Comparison of ENCODE assay signal across 10 mouse cellular contexts in the genomic region with DNA sequence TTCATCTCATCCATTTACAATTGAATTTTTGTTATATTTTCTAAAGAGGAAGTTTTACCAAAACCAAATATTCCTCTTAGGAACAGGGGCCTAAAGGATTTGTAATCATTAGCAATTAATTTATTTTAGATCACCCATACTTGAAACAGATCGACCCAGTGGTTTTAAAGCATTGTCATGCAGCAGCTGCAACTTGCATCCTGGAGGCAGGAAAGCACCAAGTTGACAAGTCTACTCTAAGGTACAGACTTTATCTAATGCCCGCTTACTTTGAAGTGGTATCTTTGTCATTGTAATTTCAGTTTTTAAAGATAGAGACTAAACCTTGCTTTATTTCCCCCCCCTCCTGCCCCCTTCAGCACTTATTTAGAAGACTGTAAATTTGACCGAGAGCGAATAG. TPM values are rescaled to one million over a fixed set of nuclear protein-coding genes. Genes with fewer than 3 reads are reported as not detected.
DNase-seq lines count a peak whose midpoint lies in the region; ATAC-seq and TF ChIP-seq lines count a peak whose summit lies in the region.
"Had no signal": no experiment of that assay in that cellular context is flagged by ENCODE, and none has a peak within 500 bp of the region (broad histone marks: within the 10 kb centered on the region; RNA-seq: fewer than 3 reads in every experiment).

No protein-coding gene starts in this region.

- WGBS in forebrain, embryonic 14.5 days = 64% methylated on average over 4 of the region's 4 CpGs
- 10% methylated on average over 4 of the region's 4 CpGs for WGBS in forebrain, embryonic 11.5 days
- WGBS in embryonic facial prominence, embryonic 12.5 days = 28% methylated on average over 4 of the region's 4 CpGs

- DNase-seq in forebrain, embryonic 14.5 days (ENCODE audit: low spot score) = no peak
- no peak for DNase-seq in forebrain, embryonic 11.5 days (ENCODE audit: low spot score)
- no peak for DNase-seq in layer of hippocampus, adult 2 months (ENCODE audit: low spot score in 2 of 2)
- no peak for DNase-seq in layer of hippocampus, adult 18-20 months (ENCODE audit: low spot score in 2 of 2)
- peak; percentile 5 for DNase-seq in 3T3-L1 (ENCODE audit: low read depth, low spot score)
- no peak for DNase-seq in left cerebral cortex, adult 11 months (ENCODE audit: low spot score)
- no peak for DNase-seq in spleen, postnatal 14 days (ENCODE audit: low spot score in 2 of 2)
- DNase-seq: cerebellum, postnatal 36 days had no signal

- TF ChIP-seq CTCF in layer of hippocampus, adult 2 months (conservative IDR thresholded peaks at IDR 0.05) = no peak

- no peak for ATAC-seq in forebrain, embryonic 14.5 days
- no peak for ATAC-seq in forebrain, embryonic 11.5 days (replicated peaks; ENCODE audit: low FRiP score)
- ATAC-seq in embryonic facial prominence, embryonic 12.5 days (ENCODE audit: insufficient number of reproducible peaks, insufficient read depth, low FRiP score, low TSS enrichment) = no peak

- no peaks in the 10 kb centered on the region; the same call in 1 of the 2 replicates for H3K36me3 ChIP-seq in forebrain, embryonic 14.5 days (ENCODE audit: control insufficient read depth, insufficient read depth, low read length)
- H3K36me3 ChIP-seq in forebrain, embryonic 11.5 days (ENCODE audit: control insufficient read depth, insufficient read depth, low read length) = no peaks in the 10 kb centered on the region
- no peaks in the 10 kb centered on the region for H3K36me3 ChIP-seq in embryonic facial prominence, embryonic 12.5 days
- H3K36me3 ChIP-seq: limb, embryonic 15.5 days had no signal

- H3K27ac ChIP-seq in forebrain, embryonic 14.5 days (ENCODE audit: low read depth, low read length) = no peak overlapping the region
- no peak overlapping the region for H3K27ac ChIP-seq in forebrain, embryonic 11.5 days (ENCODE audit: low read depth, low read length)
- H3K27ac ChIP-seq in layer of hippocampus, adult 2 months = 0 out of 2 replicates have a peak overlapping the region, but pooled peaks have one; percentile 28
- H3K27ac ChIP-seq in embryonic facial prominence, embryonic 12.5 days = no peak overlapping the region
- H3K27ac ChIP-seq: limb, embryonic 15.5 days had no signal

- peaks cover 6% of the 10 kb centered on the region for H3K27me3 ChIP-seq in forebrain, embryonic 14.5 days (replicated peaks; ENCODE audit: control insufficient read depth, insufficient read depth, low read length)
- H3K27me3 ChIP-seq in forebrain, embryonic 11.5 days (ENCODE audit: control insufficient read depth, insufficient read depth, low read length) = peaks cover 11% of the 10 kb centered on the region; the same call in 1 of the 2 replicates
- no peaks in the 10 kb centered on the region; the same call in 1 of the 2 replicates for H3K27me3 ChIP-seq in embryonic facial prominence, embryonic 12.5 days

- peaks cover 8% of the 10 kb centered on the region; the same call in 1 of the 2 replicates for H3K4me1 ChIP-seq in forebrain, embryonic 14.5 days (ENCODE audit: control insufficient read depth, insufficient read depth, low read length)
- peaks cover 7% of the 10 kb centered on the region; the same call in 1 of the 2 replicates for H3K4me1 ChIP-seq in forebrain, embryonic 11.5 days (replicated peaks; ENCODE audit: control insufficient read depth, insufficient read depth, low read length)
- peaks cover 20% of the 10 kb centered on the region; the same call in 1 of the 2 replicates for H3K4me1 ChIP-seq in embryonic facial prominence, embryonic 12.5 days

- H3K9ac ChIP-seq in forebrain, embryonic 14.5 days (ENCODE audit: low read length) = no peak overlapping the region
- H3K9ac ChIP-seq in forebrain, embryonic 11.5 days (ENCODE audit: low read length) = no peak overlapping the region
- H3K9ac ChIP-seq in embryonic facial prominence, embryonic 12.5 days = no peak overlapping the region
- H3K9ac ChIP-seq: limb, embryonic 15.5 days had no signal

- H3K4me2 ChIP-seq in forebrain, embryonic 14.5 days (ENCODE audit: low read length) = 0 out of 2 replicates have a peak overlapping the region, but pooled peaks have one; percentile 1
- H3K4me2 ChIP-seq in forebrain, embryonic 11.5 days (ENCODE audit: low read depth, low read length, severe bottlenecking) = no peak overlapping the region; the same call in 1 of the 2 replicates
- 0 out of 2 replicates have a peak overlapping the region, but pooled peaks have one; percentile 13 for H3K4me2 ChIP-seq in embryonic facial prominence, embryonic 12.5 days (replicated peaks)

- H3K4me3 ChIP-seq in forebrain, embryonic 14.5 days (ENCODE audit: low read depth, low read length) = no peak overlapping the region
- H3K4me3 ChIP-seq in forebrain, embryonic 11.5 days (ENCODE audit: low read depth, low read length) = no peak overlapping the region
- peak overlapping the region; percentile 22; the same call in 1 of the 2 replicates for H3K4me3 ChIP-seq in layer of hippocampus, adult 2 months
- no peak overlapping the region for H3K4me3 ChIP-seq in embryonic facial prominence, embryonic 12.5 days

- no peaks in the 10 kb centered on the region for H3K9me3 ChIP-seq in forebrain, embryonic 14.5 days (replicated peaks; ENCODE audit: control insufficient read depth, low read length)
- no peaks in the 10 kb centered on the region for H3K9me3 ChIP-seq in forebrain, embryonic 11.5 days (ENCODE audit: control insufficient read depth, low read length)
- H3K9me3 ChIP-seq in embryonic facial prominence, embryonic 12.5 days = no peaks in the 10 kb centered on the region
- H3K9me3 ChIP-seq: limb, embryonic 15.5 days had no signal

RNA-seq across cellular contexts. Expression of gene Commd3, which starts 1.6 kb away (rescaled TPM):
- polyA plus RNA-seq in forebrain, embryonic 14.5 days (2014; fragmentation: Nextera tagmentation; extraction: Ambion mirVana) = 291 TPM in 2 replicates
- 123 and 134 TPM in 2 replicates for polyA plus RNA-seq in forebrain, embryonic 11.5 days (2014; fragmentation: Nextera tagmentation; extraction: Ambion mirVana)
- total RNA-seq in layer of hippocampus, adult 2 months (2021) = 100 to 1,000 TPM; 106 TPM
- 10 to 100 TPM; 85.4 to 92.4 TPM for total RNA-seq in layer of hippocampus, adult 18-20 months (2021)
- polyA plus RNA-seq in embryonic facial prominence, embryonic 12.5 days (2016; fragmentation: Nextera tagmentation; extraction: Ambion mirVana) = 206 and 207 TPM in 2 replicates

RNA-seq across cellular contexts. Expression of gene Bmi1, which starts 3.1 kb away (rescaled TPM):
- polyA plus RNA-seq in forebrain, embryonic 14.5 days (2014; fragmentation: Nextera tagmentation; extraction: Ambion mirVana) = 45.8 and 48.9 TPM in 2 replicates
- 44.4 and 47.5 TPM in 2 replicates for polyA plus RNA-seq in forebrain, embryonic 11.5 days (2014; fragmentation: Nextera tagmentation; extraction: Ambion mirVana)
- 10 to 100 TPM; 54.5 to 55.7 TPM for total RNA-seq in layer of hippocampus, adult 2 months (2021)
- 10 to 100 TPM; 65.6 to 68.9 TPM for total RNA-seq in layer of hippocampus, adult 18-20 months (2021)
- 32.3 and 34.3 TPM in 2 replicates for polyA plus RNA-seq in embryonic facial prominence, embryonic 12.5 days (2016; fragmentation: Nextera tagmentation; extraction: Ambion mirVana)

RNA-seq across cellular contexts. Expression of gene Spag6, which starts 20.1 kb away (rescaled TPM):
- polyA plus RNA-seq in forebrain, embryonic 14.5 days (2014; fragmentation: Nextera tagmentation; extraction: Ambion mirVana) = 0.09 and 0.18 TPM in 2 replicates
- polyA plus RNA-seq in forebrain, embryonic 11.5 days (2014; fragmentation: Nextera tagmentation; extraction: Ambion mirVana) = 0.21 and 0.44 TPM in 2 replicates
- 1 to 10 TPM; 3.8 to 7.2 TPM for total RNA-seq in layer of hippocampus, adult 2 months (2021)
- 10 to 100 TPM; 10.2 to 10.8 TPM for total RNA-seq in layer of hippocampus, adult 18-20 months (2021)
- 0.13 TPM in 1 of 2 replicates, not detected in the other for polyA plus RNA-seq in embryonic facial prominence, embryonic 12.5 days (2016; fragmentation: Nextera tagmentation; extraction: Ambion mirVana)
